Mouse (Mus musculus) cortical plate, adult 2 months (tissue): ENCODE measurements around the gene Klhl29. TPM values are rescaled to one million over a fixed set of nuclear protein-coding genes. Genes with fewer than 3 reads are reported as not detected.

ENCODE experiments used
- H3K27ac ChIP-seq: fragments of 200-500 bp; 2 replicates; pipeline ENCODE4 v1.5.1; 2012; ENCODE audit warnings: low read length, control low read depth, inconsistent platforms; ENCODE audit not compliant: insufficient read depth
- H3K4me1 ChIP-seq: fragments of 200-500 bp; 2 replicates; pipeline ENCODE4 v1.6.1; 2011; ENCODE audit warnings: low read length; ENCODE audit not compliant: control insufficient read depth, insufficient read depth
- H3K4me3 ChIP-seq: fragments of 200-500 bp; 2 replicates; pipeline ENCODE4 v1.5.1; 2011; ENCODE audit warnings: mild to moderate bottlenecking, low read length, control low read depth; ENCODE audit not compliant: insufficient read depth
- CTCF ChIP-seq: fragments of 200-500 bp; IDR thresholded peaks from 2 replicates; pipeline ENCODE4 v1.5.1; 2011; ENCODE audit warnings: mild to moderate bottlenecking, control low read depth, low read length; ENCODE audit not compliant: insufficient read depth; ENCODE audit errors: extremely low read depth
- POLR2A ChIP-seq: fragments of 200-500 bp; IDR thresholded peaks from 2 replicates; pipeline ENCODE4 v1.6.1; 2011; ENCODE audit warnings: mild to moderate bottlenecking, low read length, control low read depth; ENCODE audit not compliant: insufficient read depth; ENCODE audit errors: extremely low read depth
- polyA plus RNA-seq: library from polyadenylated mRNA; depleted of rRNA; stranded (reverse); fragments of >200 nt; gene quantifications from 2 replicates; pipeline ENCODE4 v1.2.3, GENCODE M21; 2012

The Klhl29 gene
- polyA plus RNA-seq, 1 experiment = 26.9 TPM

DNA sequence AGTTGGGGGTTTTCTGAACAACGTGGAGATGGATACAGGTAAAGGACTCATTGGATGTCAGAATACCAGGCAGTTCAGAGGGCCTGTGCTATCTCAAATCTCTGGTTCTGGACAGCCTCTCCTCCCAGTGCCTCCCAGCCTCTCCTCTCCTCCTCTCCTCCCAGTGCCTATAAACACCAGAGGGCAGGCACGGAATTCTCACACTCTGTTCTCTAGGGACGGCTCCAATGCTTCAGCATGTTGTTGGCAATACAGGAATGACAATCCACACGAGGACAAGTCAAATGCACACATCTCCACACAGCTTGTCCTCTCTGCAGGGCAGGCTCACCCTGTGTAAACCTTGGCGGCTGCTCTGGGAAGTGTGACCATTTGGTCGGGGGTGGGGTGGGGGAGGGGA lies 128.0 kb downstream of the Klhl29 start:
- Histone ChIP-seq H3K4me3 (no peak overlapping the region), H3K4me1 (peaks cover 39% of the 10 kb centered on the region), H3K27ac (peak overlapping the region; percentile 36; the same call in 1 of the 2 replicates)
- TF ChIP-seq POLR2A (no peak), CTCF (0 out of 2 replicates have a peak, but pooled peaks have one; percentile 21)

DNA sequence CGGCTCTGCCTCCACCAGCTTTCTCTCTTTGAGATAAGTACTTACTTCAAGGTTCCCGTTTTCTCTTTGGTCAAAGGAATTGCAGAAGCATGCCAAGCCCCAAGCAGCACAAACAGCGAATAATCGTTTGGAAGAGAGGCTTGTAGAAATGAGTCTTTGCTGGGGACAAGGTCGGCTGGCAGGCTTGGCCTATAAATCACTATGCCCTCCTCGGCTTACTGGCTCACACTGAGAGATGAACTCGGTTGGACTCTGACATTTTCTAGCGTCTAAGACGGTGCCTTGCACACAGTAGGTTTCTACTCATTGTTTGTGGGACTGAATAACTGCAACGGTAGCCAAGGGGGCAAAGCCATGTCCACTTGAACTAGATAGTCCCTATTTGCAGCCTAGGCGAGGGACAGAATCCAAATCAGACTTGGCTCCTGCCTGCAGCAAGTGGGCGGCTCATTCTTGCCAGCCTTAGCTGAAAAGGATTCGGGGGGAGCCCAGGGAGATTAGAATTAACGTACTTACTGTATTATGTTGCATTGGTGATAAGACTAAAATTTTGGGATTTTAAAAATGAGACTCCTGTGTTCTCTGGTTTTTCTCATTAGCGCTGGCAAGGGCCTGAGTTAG lies 128.7 kb downstream of the Klhl29 start:
- TF ChIP-seq POLR2A (no peak), CTCF (no peak)
- peak overlapping the region; percentile 85 for H3K27ac ChIP-seq
- no peak overlapping the region for H3K4me3 ChIP-seq
- peaks cover 40% of the 10 kb centered on the region for H3K4me1 ChIP-seq

DNA sequence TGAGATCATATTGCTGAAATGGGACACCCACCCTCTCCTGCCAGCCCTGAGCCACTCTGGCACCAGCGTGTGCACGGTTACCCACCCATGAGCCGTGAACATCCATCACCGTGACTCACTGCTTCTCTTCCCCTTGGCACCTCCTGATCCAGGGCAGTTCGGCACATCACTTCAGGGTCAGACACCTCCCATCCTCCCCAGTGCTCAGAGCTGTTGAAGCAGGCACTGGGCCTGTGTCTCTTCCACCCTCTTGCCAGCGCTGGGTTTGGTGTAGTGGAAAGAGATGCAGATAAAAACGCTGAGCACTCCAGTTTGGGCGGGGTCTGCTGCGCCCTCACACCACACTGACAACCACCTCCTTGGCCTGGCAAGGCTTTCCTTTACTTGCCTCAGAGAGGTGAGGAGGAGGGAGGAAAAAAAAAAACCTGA lies 129.3 kb downstream of the Klhl29 start:
- H3K27ac ChIP-seq = peak overlapping the region; percentile 85
- peaks cover 37% of the 10 kb centered on the region for H3K4me1 ChIP-seq
- no peak for TF ChIP-seq CTCF
- TF ChIP-seq POLR2A = no peak
- H3K4me3 ChIP-seq = no peak overlapping the region

DNA sequence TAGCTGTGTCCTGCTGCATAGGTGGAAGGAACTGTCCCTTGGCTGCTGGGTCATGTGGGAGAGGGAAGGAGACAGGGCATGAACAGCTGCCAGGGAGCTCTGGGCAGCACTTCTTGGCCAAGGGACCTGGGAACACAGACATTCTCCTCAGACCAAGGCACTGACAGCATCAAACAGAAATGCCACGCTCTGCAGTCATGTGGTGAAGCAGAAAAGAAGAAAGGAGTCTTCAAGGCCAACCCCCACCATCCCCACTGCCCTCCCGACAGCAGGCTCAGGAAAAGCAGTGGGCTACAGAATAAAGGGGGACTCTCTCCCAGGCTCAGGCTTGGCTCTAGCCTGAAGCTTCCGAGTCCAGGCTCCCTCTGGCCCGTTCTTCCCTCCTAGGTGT lies 130.3 kb downstream of the Klhl29 start:
- TF ChIP-seq CTCF (no peak), POLR2A (no peak)
- Histone ChIP-seq H3K4me1 (peaks cover 37% of the 10 kb centered on the region), H3K27ac (0 out of 2 replicates have a peak overlapping the region, but pooled peaks have one; percentile 23), H3K4me3 (no peak overlapping the region)

DNA sequence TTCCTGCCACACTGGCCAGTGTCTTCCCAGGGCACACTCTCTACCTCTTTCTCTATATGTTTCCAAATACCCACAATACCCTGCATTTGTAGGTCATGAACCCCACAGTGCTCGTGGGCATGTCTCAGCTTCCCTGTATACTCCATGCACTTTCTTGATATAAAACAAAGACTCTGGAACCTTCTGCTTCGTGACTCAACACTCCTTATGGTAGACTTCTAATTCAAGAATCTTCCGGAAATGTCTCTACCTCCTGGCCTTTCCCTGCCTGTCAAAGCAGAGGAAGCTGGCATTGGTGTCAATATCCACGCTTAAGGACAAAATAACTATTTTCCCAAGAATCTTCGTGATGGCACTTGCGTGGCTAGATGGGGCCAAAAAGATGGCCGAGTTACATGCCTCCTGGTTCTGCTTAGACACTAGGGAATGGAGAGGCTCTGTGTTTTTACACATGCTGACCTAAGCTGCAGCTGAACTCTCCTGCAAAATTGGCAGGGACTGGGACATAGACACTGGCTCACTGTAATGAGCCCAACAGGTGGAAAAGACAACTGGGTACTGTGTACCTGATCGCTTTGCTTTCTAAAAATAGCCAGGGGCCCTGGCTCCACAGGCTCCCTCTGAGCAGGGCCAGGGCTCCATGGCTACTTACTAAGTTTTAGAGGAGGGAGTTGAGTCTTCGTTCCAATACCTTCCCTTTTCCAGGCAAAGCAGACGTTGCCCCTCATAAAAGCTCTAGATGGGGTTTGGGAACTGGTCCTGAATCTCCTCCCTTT lies 130.9 kb downstream of the Klhl29 start:
- Histone ChIP-seq H3K4me1 (peaks cover 37% of the 10 kb centered on the region), H3K27ac (0 out of 2 replicates have a peak overlapping the region, but pooled peaks have one; percentile 23)

DNA sequence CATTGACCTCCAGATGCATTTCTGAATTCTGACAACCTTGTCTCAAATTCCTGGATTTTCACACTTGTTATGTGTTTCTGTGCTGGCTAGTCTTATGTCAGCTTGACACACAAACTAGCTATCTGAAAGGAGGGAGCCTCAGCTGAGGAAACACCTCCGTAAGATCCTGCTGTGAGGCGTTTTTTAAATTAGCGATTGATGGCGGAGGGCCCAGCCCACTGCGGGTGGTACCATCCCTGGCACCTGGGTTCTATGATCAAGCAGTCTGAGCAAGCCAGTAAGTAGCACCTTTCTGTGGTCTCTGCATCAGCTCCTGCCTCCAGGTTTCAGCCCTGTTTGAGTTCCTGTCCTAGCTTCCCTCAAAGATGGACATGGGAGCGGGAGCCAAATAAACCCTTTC lies 131.6 kb downstream of the Klhl29 start:
- TF ChIP-seq CTCF (no peak), POLR2A (no peak)
- H3K27ac ChIP-seq = no peak overlapping the region
- no peak overlapping the region for H3K4me3 ChIP-seq
- peaks cover 37% of the 10 kb centered on the region for H3K4me1 ChIP-seq

More for the DNA sequence above, 130.9 kb downstream of the Klhl29 start:
- no peak overlapping the region for H3K4me3 ChIP-seq
- TF ChIP-seq POLR2A = no peak
- no peak for TF ChIP-seq CTCF

DNA sequence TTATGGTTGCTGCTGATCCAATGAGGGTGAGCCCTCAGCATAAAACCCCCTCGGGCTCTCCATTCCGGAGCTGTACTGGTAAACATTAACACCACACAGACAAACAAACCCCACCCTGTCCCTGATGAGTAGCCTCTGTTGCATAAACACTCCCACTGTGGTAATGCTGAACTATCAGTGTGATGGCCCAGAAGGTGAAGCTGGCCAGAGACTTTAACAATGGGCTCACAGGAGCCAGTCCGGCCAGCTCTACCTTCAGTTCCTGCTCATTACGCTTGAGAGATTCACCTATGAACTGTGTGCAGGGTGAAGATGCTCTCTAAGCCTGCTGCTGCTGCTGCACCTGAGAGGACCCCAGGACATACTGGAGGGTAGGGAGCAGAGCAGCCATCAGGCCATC lies 132.0 kb downstream of the Klhl29 start:
- peaks cover 39% of the 10 kb centered on the region for H3K4me1 ChIP-seq

DNA sequence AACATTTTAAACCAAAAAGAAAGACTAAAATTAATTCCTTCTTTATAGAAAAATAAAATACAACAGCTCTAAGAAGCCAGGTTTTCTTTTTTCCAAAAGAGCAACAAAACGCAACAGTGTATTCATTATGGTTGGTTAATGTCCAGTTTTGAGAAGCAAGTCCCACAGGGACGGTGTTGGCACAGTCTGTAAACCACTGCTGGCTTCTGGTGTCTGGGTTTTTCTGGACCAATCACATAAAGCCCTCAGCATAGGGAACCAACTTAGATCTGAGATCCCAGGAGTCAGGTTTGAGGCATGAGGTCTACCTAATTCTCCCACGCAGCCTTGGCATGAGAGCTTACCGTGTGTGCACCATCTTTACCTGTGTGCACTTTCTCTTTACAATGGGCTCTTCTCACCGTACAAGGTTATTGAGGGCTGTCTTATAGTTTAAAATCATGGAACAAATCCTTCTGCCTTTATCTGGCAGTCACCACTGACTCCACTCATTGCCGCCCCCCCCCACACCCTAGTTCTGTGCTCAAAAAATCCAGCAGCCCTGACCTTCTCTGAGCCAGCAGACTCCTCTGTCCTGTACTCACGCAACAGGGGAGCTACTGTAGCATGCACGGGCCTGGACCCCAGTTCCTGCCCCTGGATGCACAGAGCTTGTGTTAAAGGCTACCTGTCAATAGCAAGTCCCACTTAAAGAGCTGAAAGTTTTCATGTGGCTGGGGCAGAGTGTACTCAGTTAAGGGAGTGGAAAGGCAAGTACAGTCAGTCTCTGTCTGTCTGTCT lies 132.7 kb downstream of the Klhl29 start:
- TF ChIP-seq CTCF = no peak
- TF ChIP-seq POLR2A = no peak
- Histone ChIP-seq H3K27ac (no peak overlapping the region), H3K4me1 (peaks cover 39% of the 10 kb centered on the region), H3K4me3 (no peak overlapping the region)

More for the DNA sequence above, 132.0 kb downstream of the Klhl29 start:
- Histone ChIP-seq H3K4me3 (no peak overlapping the region), H3K27ac (no peak overlapping the region)
- TF ChIP-seq POLR2A (no peak), CTCF (no peak)
